Mouse (Mus musculus): ENCODE data around the gene Crls1. TPM values are rescaled to one million over a fixed set of nuclear protein-coding genes. Genes with fewer than 3 reads are reported as not detected.

Gene Crls1
- polyA plus RNA-seq, 1 experiment from 2014 or later = 19.3 TPM

DNA sequence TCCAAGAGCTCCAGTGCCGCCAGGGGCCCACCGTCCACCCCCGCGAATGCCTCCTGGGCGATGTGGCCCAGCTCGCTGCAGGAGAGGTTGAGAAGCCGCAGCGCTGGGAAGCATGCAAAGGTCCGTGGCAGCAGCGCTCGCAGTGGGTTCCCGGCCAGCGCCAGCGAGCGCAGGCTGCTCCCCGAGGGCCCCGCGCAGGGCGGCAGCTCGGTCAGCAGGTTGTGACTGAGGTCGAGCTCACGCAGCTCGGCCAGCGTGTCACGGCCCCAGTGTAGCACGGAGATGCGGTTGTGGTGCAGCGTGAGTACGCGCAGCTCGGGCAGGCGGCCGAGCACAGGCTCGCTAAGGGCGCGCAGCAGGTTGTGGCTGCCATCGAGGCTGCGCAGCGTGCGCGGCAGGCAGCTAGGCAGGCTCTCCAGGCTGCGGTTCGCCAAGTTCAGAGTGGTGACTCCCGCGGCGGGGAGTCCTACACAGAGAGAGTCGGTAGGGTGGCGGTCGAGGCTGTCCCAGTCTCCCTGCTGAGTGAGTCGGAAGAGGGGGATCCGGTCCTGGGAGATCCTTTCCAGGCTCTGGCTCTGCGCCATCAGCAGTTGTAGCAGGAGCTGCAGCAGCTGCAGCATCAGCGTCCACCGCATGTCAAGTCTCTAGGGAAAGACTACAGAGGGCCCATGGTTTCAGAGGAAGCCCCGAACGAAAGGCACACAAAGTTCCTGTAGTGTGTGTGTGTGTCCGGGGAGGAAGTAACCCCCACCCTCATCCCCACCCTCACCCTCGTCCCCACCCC lies 33.0 kb downstream of the Crls1 start:
- peak overlapping the region; percentile 33 for H3K4me3 ChIP-seq (ENCODE audit: low read depth, low read length)
- DNase-seq (ENCODE audit: low spot score) = peak; percentile 42
- no peaks in the 10 kb centered on the region for H3K9me3 ChIP-seq (ENCODE audit: low read length)
- H3K9ac ChIP-seq (replicated peaks; ENCODE audit: low read depth) = no peak overlapping the region
- WGBS = under 1% methylated on average over 51 of the region's 58 CpGs
- peaks cover 4% of the 10 kb centered on the region; the same call in 1 of the 2 replicates for H3K4me1 ChIP-seq (ENCODE audit: insufficient read depth, low read depth, low read length)
- TF ChIP-seq CTCF (IDR thresholded peaks at IDR 0.05) = no peak
- TF ChIP-seq EP300 (IDR thresholded peaks at IDR 0.05) = no peak
- peak overlapping the region; percentile 65 for H3K4me2 ChIP-seq (replicated peaks; ENCODE audit: low read depth, low read length)
- ATAC-seq = peak; percentile 37
- no peaks in the 10 kb centered on the region for H3K36me3 ChIP-seq (ENCODE audit: insufficient read depth, low read length)
- peaks cover 19% of the 10 kb centered on the region for H3K27me3 ChIP-seq (replicated peaks; ENCODE audit: insufficient read depth, low read length)
- no peak overlapping the region for H3K27ac ChIP-seq (ENCODE audit: low read length)

DNA sequence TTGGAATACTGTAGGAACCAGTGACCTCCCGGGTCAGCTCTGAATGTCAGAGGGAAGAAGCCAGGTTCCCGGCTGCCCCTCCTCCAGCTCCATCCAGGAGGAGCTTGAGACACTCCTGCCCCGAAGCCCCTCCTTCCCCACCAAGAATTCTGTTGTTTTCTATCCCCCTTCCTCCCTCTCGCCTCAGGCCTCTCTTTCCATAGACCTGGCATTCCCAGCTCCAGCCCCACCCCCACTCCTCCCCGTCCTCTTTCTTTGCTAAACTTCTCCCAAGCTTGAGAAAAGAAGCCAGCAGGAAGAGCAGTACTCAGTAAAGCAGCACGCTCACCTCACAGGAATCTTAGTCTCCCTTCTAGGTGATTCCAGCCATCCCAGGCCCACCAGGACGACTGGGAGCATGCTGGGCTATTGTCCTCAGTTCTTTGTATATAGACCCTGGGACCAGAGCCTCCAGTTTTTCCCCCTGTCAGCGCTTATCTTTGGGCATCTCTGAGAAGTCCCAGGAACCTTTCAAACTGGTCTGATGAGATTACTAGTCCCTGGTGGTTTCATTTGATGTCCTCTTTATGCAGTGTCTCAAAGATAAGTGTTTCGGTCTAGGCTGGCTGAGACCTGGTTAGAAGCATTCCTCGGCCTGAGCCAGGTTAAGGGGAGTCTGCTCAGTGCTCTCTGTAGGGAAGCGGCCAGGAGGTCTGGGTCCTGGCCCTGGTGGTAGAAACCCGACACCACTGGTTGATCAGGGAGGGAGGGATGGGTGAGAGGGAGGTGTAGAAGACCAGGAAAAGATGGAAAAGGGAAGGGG lies 34.6 kb downstream of the Crls1 start, which contains the start of gene Lrrn4:
Gene Lrrn4 (minus strand): TSS at position 48 of the 802 bp plus-strand sequence.
- Histone ChIP-seq H3K4me2 (replicated peaks; ENCODE audit: low read depth, low read length) (peak within 1 kb of the TSS; percentile 65), H3K27ac (ENCODE audit: low read length) (no peak within 1 kb of the TSS), H3K36me3 (ENCODE audit: insufficient read depth, low read length) (no peaks in the 10 kb centered on the region), H3K4me1 (ENCODE audit: insufficient read depth, low read depth, low read length) (peaks cover 4% of the 10 kb centered on the region; the same call in 1 of the 2 replicates), H3K27me3 (replicated peaks; ENCODE audit: insufficient read depth, low read length) (peaks cover 19% of the 10 kb centered on the region), H3K4me3 (ENCODE audit: low read depth, low read length) (peak within 1 kb of the TSS; percentile 33; the same call in 1 of the 2 replicates), H3K9me3 (ENCODE audit: low read length) (no peaks in the 10 kb centered on the region), H3K9ac (replicated peaks; ENCODE audit: low read depth) (no peak within 1 kb of the TSS)
- DNase-seq (ENCODE audit: low spot score) = no peak
- 19% methylated on average over 12 of the region's 12 CpGs for WGBS
- no peak for ATAC-seq
- TF ChIP-seq CTCF (IDR thresholded peaks at IDR 0.05) (no peak), EP300 (IDR thresholded peaks at IDR 0.05) (no peak)

GRCm38 (mm10) chr2:132884303-132884967 lies 38.0 kb downstream of the Crls1 start:
- Histone ChIP-seq H3K27me3 (replicated peaks; ENCODE audit: insufficient read depth, low read length) (peaks cover 6% of the 10 kb centered on the region), H3K9me3 (ENCODE audit: low read length) (no peaks in the 10 kb centered on the region), H3K9ac (replicated peaks; ENCODE audit: low read depth) (no peak overlapping the region), H3K4me1 (ENCODE audit: insufficient read depth, low read depth, low read length) (no peaks in the 10 kb centered on the region), H3K27ac (ENCODE audit: low read length) (no peak overlapping the region), H3K4me3 (ENCODE audit: low read depth, low read length) (no peak overlapping the region), H3K36me3 (ENCODE audit: insufficient read depth, low read length) (no peaks in the 10 kb centered on the region), H3K4me2 (replicated peaks; ENCODE audit: low read depth, low read length) (no peak overlapping the region)
- DNase-seq (ENCODE audit: low spot score) (no peak), ATAC-seq (no peak)
- TF ChIP-seq EP300 (IDR thresholded peaks at IDR 0.05) = no peak
- no peak for TF ChIP-seq CTCF (IDR thresholded peaks at IDR 0.05)
- 24% methylated on average over 8 of the region's 8 CpGs for WGBS

GRCm38 (mm10) chr2:132885312-132885711 lies 38.8 kb downstream of the Crls1 start:
- H3K4me1 ChIP-seq (ENCODE audit: insufficient read depth, low read depth, low read length) = no peaks in the 10 kb centered on the region
- DNase-seq (ENCODE audit: low spot score) = no peak
- no peak overlapping the region for H3K27ac ChIP-seq (ENCODE audit: low read length)
- H3K4me3 ChIP-seq (ENCODE audit: low read depth, low read length) = no peak overlapping the region
- no peak for ATAC-seq
- no peak overlapping the region for H3K9ac ChIP-seq (replicated peaks; ENCODE audit: low read depth)
- TF ChIP-seq CTCF (IDR thresholded peaks at IDR 0.05) = no peak
- no peak for TF ChIP-seq EP300 (IDR thresholded peaks at IDR 0.05)
- WGBS = 80% methylated on average over 6 of the region's 7 CpGs
- H3K9me3 ChIP-seq (ENCODE audit: low read length) = no peaks in the 10 kb centered on the region
- no peaks in the 10 kb centered on the region for H3K36me3 ChIP-seq (ENCODE audit: insufficient read depth, low read length)
- H3K4me2 ChIP-seq (replicated peaks; ENCODE audit: low read depth, low read length) = no peak overlapping the region
- no peaks in the 10 kb centered on the region; the same call in 1 of the 2 replicates for H3K27me3 ChIP-seq (replicated peaks; ENCODE audit: insufficient read depth, low read length)

DNA sequence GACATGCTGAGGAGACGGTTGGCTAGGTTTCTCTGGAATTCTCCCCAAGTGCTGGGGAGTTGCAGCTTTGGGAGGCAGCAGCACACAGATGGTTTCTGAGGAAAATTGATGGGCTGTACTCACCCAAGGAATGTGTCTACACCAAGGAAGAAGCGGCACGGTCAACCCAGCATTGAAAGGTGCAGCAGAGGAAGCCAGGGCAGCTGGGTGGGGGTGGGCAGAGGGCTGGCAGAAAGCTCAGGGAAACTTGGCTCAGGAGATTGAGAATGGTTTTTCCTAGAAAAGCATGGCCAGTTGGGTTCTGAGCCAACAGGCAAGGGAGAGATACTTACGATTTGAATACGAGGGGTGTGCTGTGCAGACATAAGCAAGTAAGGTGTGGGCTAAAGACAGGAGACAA lies 47.4 kb downstream of the Crls1 start:
- Histone ChIP-seq H3K27ac (ENCODE audit: low read length) (no peak overlapping the region), H3K27me3 (replicated peaks; ENCODE audit: insufficient read depth, low read length) (no peaks in the 10 kb centered on the region), H3K4me3 (ENCODE audit: low read depth, low read length) (no peak overlapping the region), H3K4me2 (replicated peaks; ENCODE audit: low read depth, low read length) (no peak overlapping the region), H3K9me3 (ENCODE audit: low read length) (no peaks in the 10 kb centered on the region), H3K4me1 (ENCODE audit: insufficient read depth, low read depth, low read length) (no peaks in the 10 kb centered on the region), H3K9ac (replicated peaks; ENCODE audit: low read depth) (no peak overlapping the region), H3K36me3 (ENCODE audit: insufficient read depth, low read length) (no peaks in the 10 kb centered on the region)
- ATAC-seq (no peak), DNase-seq (ENCODE audit: low spot score) (no peak)
- no peak for TF ChIP-seq CTCF (IDR thresholded peaks at IDR 0.05)
- no peak for TF ChIP-seq EP300 (IDR thresholded peaks at IDR 0.05)
- 71% methylated on average over 5 of the region's 5 CpGs for WGBS

DNA sequence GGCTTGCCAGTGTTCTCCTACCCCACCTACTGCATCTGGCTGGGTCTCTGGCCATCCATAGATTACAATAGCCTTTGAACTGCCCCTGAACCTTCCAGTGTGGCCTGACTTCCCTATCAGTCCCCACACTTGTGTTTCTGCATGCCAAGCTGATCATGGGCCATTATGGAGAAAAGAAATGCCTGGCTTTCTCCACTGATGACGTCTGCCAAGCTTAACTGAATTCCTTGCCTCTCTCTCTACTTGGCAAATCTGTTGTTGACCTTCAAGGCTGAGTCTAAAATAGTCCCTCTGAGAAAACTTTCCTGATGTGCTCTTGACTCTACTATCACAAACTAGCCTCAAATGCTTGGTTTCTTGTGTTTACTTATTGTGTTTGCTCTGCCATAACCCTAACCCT lies 51.7 kb downstream of the Crls1 start:
- Histone ChIP-seq H3K36me3 (ENCODE audit: insufficient read depth, low read length) (no peaks in the 10 kb centered on the region), H3K4me1 (ENCODE audit: insufficient read depth, low read depth, low read length) (no peaks in the 10 kb centered on the region), H3K9ac (replicated peaks; ENCODE audit: low read depth) (no peak overlapping the region), H3K4me3 (ENCODE audit: low read depth, low read length) (no peak overlapping the region), H3K27ac (ENCODE audit: low read length) (no peak overlapping the region), H3K9me3 (ENCODE audit: low read length) (no peaks in the 10 kb centered on the region), H3K27me3 (replicated peaks; ENCODE audit: insufficient read depth, low read length) (no peaks in the 10 kb centered on the region), H3K4me2 (replicated peaks; ENCODE audit: low read depth, low read length) (no peak overlapping the region)
- TF ChIP-seq EP300 (IDR thresholded peaks at IDR 0.05) = no peak
- TF ChIP-seq CTCF (IDR thresholded peaks at IDR 0.05) = no peak
- DNase-seq (ENCODE audit: low spot score) (no peak), ATAC-seq (no peak)
- WGBS = 39% methylated on average over 1 of the region's 1 CpGs
